Mouse (Mus musculus): ENCODE data around the gene Ufc1. TPM values are rescaled to one million over a fixed set of nuclear protein-coding genes. Genes with fewer than 3 reads are reported as not detected.
A peak's percentile ranks its signal among the peaks of the same experiment; 100 is the strongest.

Ufc1 gene
- polyA plus RNA-seq, 1 experiment from 2014 or later, result 116 TPM

GRCm38 (mm10) chr1:171256095-171256818, 38.6 kb downstream of the Ufc1 start:
- Histone ChIP-seq H3K4me1 (ENCODE audit: control insufficient read depth, insufficient read depth, low read length) (peaks cover 4% of the 10 kb centered on the region), H3K9ac (replicated peaks; ENCODE audit: low read depth, low read length) (no peak overlapping the region), H3K4me2 (ENCODE audit: low read depth, low read length) (no peak overlapping the region), H3K36me3 (ENCODE audit: control insufficient read depth, insufficient read depth, low read length) (no peaks in the 10 kb centered on the region), H3K27me3 (ENCODE audit: control insufficient read depth, insufficient read depth, low read length) (no peaks in the 10 kb centered on the region), H3K4me3 (ENCODE audit: low read depth, low read length) (no peak overlapping the region), H3K9me3 (ENCODE audit: control insufficient read depth, low read length) (no peaks in the 10 kb centered on the region), H3K27ac (ENCODE audit: low read depth, low read length) (no peak overlapping the region)
- 92% methylated on average over 24 of the region's 24 CpGs for WGBS
- ATAC-seq (ENCODE audit: low read depth), result no peak

GRCm38 (mm10) chr1:171252415-171252814, 42.4 kb downstream of the Ufc1 start:
- ATAC-seq (ENCODE audit: low read depth), result no peak
- Histone ChIP-seq H3K4me3 (ENCODE audit: low read depth, low read length) (peak overlapping the region; percentile 9; the same call in 1 of the 2 replicates), H3K9ac (replicated peaks; ENCODE audit: low read depth, low read length) (no peak overlapping the region), H3K4me2 (ENCODE audit: low read depth, low read length) (peak overlapping the region; percentile 38; the same call in 1 of the 2 replicates), H3K9me3 (ENCODE audit: control insufficient read depth, low read length) (no peaks in the 10 kb centered on the region), H3K4me1 (ENCODE audit: control insufficient read depth, insufficient read depth, low read length) (peaks cover 22% of the 10 kb centered on the region), H3K27me3 (ENCODE audit: control insufficient read depth, insufficient read depth, low read length) (no peaks in the 10 kb centered on the region), H3K36me3 (ENCODE audit: control insufficient read depth, insufficient read depth, low read length) (no peaks in the 10 kb centered on the region), H3K27ac (ENCODE audit: low read depth, low read length) (0 out of 2 replicates have a peak overlapping the region, but pooled peaks have one; percentile 40)
- 61% methylated on average over 17 of the region's 17 CpGs for WGBS

GRCm38 (mm10) chr1:171251594-171252324, 43.1 kb downstream of the Ufc1 start:
- H3K4me1 ChIP-seq (ENCODE audit: control insufficient read depth, insufficient read depth, low read length), result peaks cover 22% of the 10 kb centered on the region
- 0 out of 2 replicates have a peak, but pooled peaks have one; percentile 4 for ATAC-seq (ENCODE audit: low read depth)
- H3K9ac ChIP-seq (replicated peaks; ENCODE audit: low read depth, low read length), result no peak overlapping the region; the same call in 1 of the 2 replicates
- WGBS, result 4% methylated on average over 13 of the region's 13 CpGs
- H3K4me3 ChIP-seq (ENCODE audit: low read depth, low read length), result peak overlapping the region; percentile 12; the same call in 1 of the 2 replicates
- peak overlapping the region; percentile 38; the same call in 1 of the 2 replicates for H3K4me2 ChIP-seq (ENCODE audit: low read depth, low read length)
- peak overlapping the region; percentile 40; the same call in 1 of the 2 replicates for H3K27ac ChIP-seq (ENCODE audit: low read depth, low read length)
- no peaks in the 10 kb centered on the region for H3K36me3 ChIP-seq (ENCODE audit: control insufficient read depth, insufficient read depth, low read length)
- no peaks in the 10 kb centered on the region for H3K9me3 ChIP-seq (ENCODE audit: control insufficient read depth, low read length)
- H3K27me3 ChIP-seq (ENCODE audit: control insufficient read depth, insufficient read depth, low read length), result no peaks in the 10 kb centered on the region

GRCm38 (mm10) chr1:171250680-171251593, 43.9 kb downstream of the Ufc1 start, which contains the start of gene Ndufs2:
TSS of gene Ndufs2 (minus strand) at chr1:171251388.
- no peaks in the 10 kb centered on the region for H3K27me3 ChIP-seq (ENCODE audit: control insufficient read depth, insufficient read depth, low read length)

GRCm38 (mm10) chr1:171249913-171250600, 44.8 kb downstream of the Ufc1 start, which contains the start of gene Adamts4:
TSS of gene Adamts4 (plus strand) at chr1:171250421.
- Histone ChIP-seq H3K9me3 (ENCODE audit: control insufficient read depth, low read length) (no peaks in the 10 kb centered on the region), H3K27me3 (ENCODE audit: control insufficient read depth, insufficient read depth, low read length) (no peaks in the 10 kb centered on the region), H3K4me2 (ENCODE audit: low read depth, low read length) (peak within 1 kb of the TSS; percentile 38), H3K4me3 (ENCODE audit: low read depth, low read length) (peak within 1 kb of the TSS; percentile 12; the same call in 1 of the 2 replicates), H3K4me1 (ENCODE audit: control insufficient read depth, insufficient read depth, low read length) (peaks cover 26% of the 10 kb centered on the region), H3K9ac (replicated peaks; ENCODE audit: low read depth, low read length) (peak within 1 kb of the TSS; percentile 18; the same call in 1 of the 2 replicates), H3K36me3 (ENCODE audit: control insufficient read depth, insufficient read depth, low read length) (no peaks in the 10 kb centered on the region), H3K27ac (ENCODE audit: low read depth, low read length) (peak within 1 kb of the TSS; percentile 30; the same call in 1 of the 2 replicates)
- 18% methylated on average over 5 of the region's 5 CpGs for WGBS
- no peak for ATAC-seq (ENCODE audit: low read depth)

More at GRCm38 (mm10) chr1:171250680-171251593, 43.9 kb downstream of the Ufc1 start, which contains the start of gene Ndufs2:
- WGBS, result 14% methylated on average over 26 of the region's 26 CpGs
- Histone ChIP-seq H3K4me1 (ENCODE audit: control insufficient read depth, insufficient read depth, low read length) (peaks cover 25% of the 10 kb centered on the region), H3K9ac (replicated peaks; ENCODE audit: low read depth, low read length) (peak within 1 kb of the TSS; percentile 18; the same call in 1 of the 2 replicates), H3K9me3 (ENCODE audit: control insufficient read depth, low read length) (no peaks in the 10 kb centered on the region), H3K4me3 (ENCODE audit: low read depth, low read length) (peak within 1 kb of the TSS; percentile 12; the same call in 1 of the 2 replicates), H3K27ac (ENCODE audit: low read depth, low read length) (peak within 1 kb of the TSS; percentile 40), H3K4me2 (ENCODE audit: low read depth, low read length) (peak within 1 kb of the TSS; percentile 38), H3K36me3 (ENCODE audit: control insufficient read depth, insufficient read depth, low read length) (no peaks in the 10 kb centered on the region)
- peak; percentile 9; the same call in 1 of the 2 replicates for ATAC-seq (ENCODE audit: low read depth)

GRCm38 (mm10) chr1:171248386-171249226, 46.2 kb downstream of the Ufc1 start:
- H3K4me2 ChIP-seq (ENCODE audit: low read depth, low read length), result peak overlapping the region; percentile 52; the same call in 1 of the 2 replicates
- no peak overlapping the region for H3K9ac ChIP-seq (replicated peaks; ENCODE audit: low read depth, low read length)
- 44% methylated on average over 3 of the region's 3 CpGs for WGBS
- no peaks in the 10 kb centered on the region for H3K9me3 ChIP-seq (ENCODE audit: control insufficient read depth, low read length)
- H3K27ac ChIP-seq (ENCODE audit: low read depth, low read length), result peak overlapping the region; percentile 2; the same call in 1 of the 2 replicates
- peaks cover 26% of the 10 kb centered on the region for H3K4me1 ChIP-seq (ENCODE audit: control insufficient read depth, insufficient read depth, low read length)
- no peak for ATAC-seq (ENCODE audit: low read depth)
- H3K27me3 ChIP-seq (ENCODE audit: control insufficient read depth, insufficient read depth, low read length), result no peaks in the 10 kb centered on the region
- peaks cover under 1% of the 10 kb centered on the region; the same call in 1 of the 2 replicates for H3K36me3 ChIP-seq (ENCODE audit: control insufficient read depth, insufficient read depth, low read length)
- no peak overlapping the region for H3K4me3 ChIP-seq (ENCODE audit: low read depth, low read length)

- no peak for ATAC-seq (ENCODE audit: low read depth)
- Histone ChIP-seq H3K36me3 (ENCODE audit: control insufficient read depth, insufficient read depth, low read length) (peaks cover 7% of the 10 kb centered on the region; the same call in 1 of the 2 replicates), H3K4me2 (ENCODE audit: low read depth, low read length) (peak overlapping the region; percentile 52; the same call in 1 of the 2 replicates), H3K4me3 (ENCODE audit: low read depth, low read length) (no peak overlapping the region), H3K9ac (replicated peaks; ENCODE audit: low read depth, low read length) (no peak overlapping the region), H3K27me3 (ENCODE audit: control insufficient read depth, insufficient read depth, low read length) (no peaks in the 10 kb centered on the region), H3K27ac (ENCODE audit: low read depth, low read length) (peak overlapping the region; percentile 24), H3K9me3 (ENCODE audit: control insufficient read depth, low read length) (no peaks in the 10 kb centered on the region), H3K4me1 (ENCODE audit: control insufficient read depth, insufficient read depth, low read length) (peaks cover 26% of the 10 kb centered on the region)
- 30% methylated on average over 4 of the region's 4 CpGs for WGBS
Measured at GRCm38 (mm10) chr1:171247916-171248315, 46.9 kb downstream of the Ufc1 start.
